Mouse (Mus musculus): Measurements from ENCODE around the gene Fam20b. TPM values are rescaled to one million over a fixed set of nuclear protein-coding genes. Genes with fewer than 3 reads are reported as not detected.
"Not testable (repeated sequence)": the region's sequence is repeated elsewhere in the genome, so short reads cannot be mapped to it uniquely, and the experiment has no call there.

Fam20b gene
- polyA plus RNA-seq, 1 experiment from 2014 or later: 22.1 TPM

DNA sequence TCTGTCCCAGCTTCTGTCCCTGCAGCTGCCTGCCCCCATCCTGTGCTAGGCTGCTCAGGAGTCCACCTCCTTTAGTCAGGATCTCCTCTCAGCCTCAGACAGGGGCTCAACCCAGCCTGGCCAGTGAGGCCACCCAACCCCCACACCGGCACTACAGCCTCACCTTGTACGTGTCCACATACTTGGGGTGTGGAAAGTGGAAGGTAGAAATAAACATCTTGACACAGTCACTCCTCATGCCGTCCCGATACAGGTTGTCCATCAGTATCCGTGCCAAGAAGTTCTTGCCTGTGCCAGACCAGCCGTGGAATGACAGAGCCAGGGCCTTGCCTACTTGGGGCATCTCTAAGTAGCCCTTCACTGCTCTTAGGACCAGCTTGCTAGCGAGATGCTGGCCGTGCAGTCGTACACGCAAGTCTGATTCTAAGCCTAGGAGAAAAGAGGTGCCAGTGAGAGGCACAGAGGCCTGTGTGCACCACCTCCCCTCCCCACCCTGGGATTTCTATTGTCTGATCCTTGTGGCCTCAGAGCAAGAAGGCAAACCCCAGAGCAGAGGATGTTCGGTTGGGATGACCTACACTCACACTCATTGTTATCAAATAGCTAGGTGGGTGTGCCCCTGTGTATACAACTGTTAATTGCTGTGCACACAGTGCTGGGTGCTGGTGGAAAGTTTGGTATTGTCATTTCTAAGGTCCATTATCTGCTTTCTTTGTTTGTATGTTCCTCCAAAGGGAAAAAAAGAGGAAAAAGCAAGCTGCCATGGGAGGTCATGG is 49.5 kb downstream of the Fam20b start:
- Histone ChIP-seq H3K9me3 (replicated peaks) (no peaks in the 10 kb centered on the region), H3K4me1 (replicated peaks) (peaks cover 30% of the 10 kb centered on the region), H3K27me3 (no peaks in the 10 kb centered on the region), H3K4me3 (no peak overlapping the region), H3K9ac (no peak overlapping the region), H3K27ac (no peak overlapping the region), H3K4me2 (no peak overlapping the region), H3K36me3 (no peaks in the 10 kb centered on the region)
- WGBS: 51% methylated on average over 11 of the region's 11 CpGs
- no peak for ATAC-seq (replicated peaks; ENCODE audit: insufficient number of reproducible peaks, insufficient read depth, low FRiP score, low read depth)

- ATAC-seq (replicated peaks; ENCODE audit: insufficient number of reproducible peaks, insufficient read depth, low FRiP score, low read depth): no peak
- Histone ChIP-seq H3K4me2 (no peak overlapping the region), H3K27ac (no peak overlapping the region), H3K27me3 (no peaks in the 10 kb centered on the region), H3K4me3 (no peak overlapping the region), H3K9ac (no peak overlapping the region), H3K36me3 (no peaks in the 10 kb centered on the region), H3K9me3 (replicated peaks) (no peaks in the 10 kb centered on the region), H3K4me1 (replicated peaks) (peaks cover 29% of the 10 kb centered on the region)
- 35% methylated on average over 5 of the region's 5 CpGs for WGBS
These were observed 50.3 kb downstream of the Fam20b start for GRCm38 (mm10) chr1:156668602-156669001.

DNA sequence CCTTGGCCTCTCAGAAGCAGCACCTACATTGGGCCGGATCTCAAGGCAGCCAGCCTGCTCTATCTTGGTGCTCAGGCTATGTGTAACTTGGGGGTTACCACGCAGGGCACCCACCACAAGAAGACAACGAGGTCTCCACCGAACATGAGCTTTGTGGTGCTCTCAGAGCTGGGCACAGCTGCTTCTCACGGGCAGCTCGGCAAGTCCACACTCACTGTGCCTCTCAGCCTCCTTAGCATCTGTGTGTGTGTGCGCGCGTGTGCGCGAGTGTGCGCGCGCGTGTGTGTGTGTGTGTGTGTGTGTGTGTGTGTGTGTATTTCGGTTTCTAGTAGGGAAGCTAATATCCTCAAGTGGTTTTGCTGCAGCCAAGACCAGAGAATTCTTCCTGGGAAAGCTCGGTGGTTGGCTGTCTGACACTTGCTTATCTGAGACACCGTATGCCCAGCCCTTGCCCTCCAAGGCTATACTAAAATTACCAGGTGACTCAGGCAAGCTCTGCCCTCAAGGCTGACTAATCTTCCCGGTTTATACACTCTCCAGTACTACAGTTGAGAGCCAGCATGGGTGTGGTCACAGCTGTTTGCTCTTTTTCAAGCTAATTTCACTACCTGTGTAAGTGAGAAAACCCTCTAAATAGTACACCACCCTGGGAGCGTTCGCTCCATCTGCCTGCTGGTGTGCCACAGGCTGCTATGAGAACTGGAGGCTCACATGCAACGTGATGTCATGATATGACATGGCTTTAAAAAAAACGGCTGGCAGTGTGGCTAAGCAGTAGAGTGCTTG is 51.6 kb downstream of the Fam20b start:
- peaks cover 23% of the 10 kb centered on the region for H3K4me1 ChIP-seq (replicated peaks)
- no peak overlapping the region for H3K4me3 ChIP-seq
- no peak overlapping the region for H3K9ac ChIP-seq
- H3K27me3 ChIP-seq: no peaks in the 10 kb centered on the region
- ATAC-seq (replicated peaks; ENCODE audit: insufficient number of reproducible peaks, insufficient read depth, low FRiP score, low read depth): peak; percentile 63; the same call in 1 of the 2 replicates
- peak overlapping the region; percentile 39 for H3K27ac ChIP-seq
- peak overlapping the region; percentile 34 for H3K4me2 ChIP-seq
- no peaks in the 10 kb centered on the region for H3K9me3 ChIP-seq (replicated peaks)
- 63% methylated on average over 23 of the region's 23 CpGs for WGBS
- no peaks in the 10 kb centered on the region for H3K36me3 ChIP-seq

DNA sequence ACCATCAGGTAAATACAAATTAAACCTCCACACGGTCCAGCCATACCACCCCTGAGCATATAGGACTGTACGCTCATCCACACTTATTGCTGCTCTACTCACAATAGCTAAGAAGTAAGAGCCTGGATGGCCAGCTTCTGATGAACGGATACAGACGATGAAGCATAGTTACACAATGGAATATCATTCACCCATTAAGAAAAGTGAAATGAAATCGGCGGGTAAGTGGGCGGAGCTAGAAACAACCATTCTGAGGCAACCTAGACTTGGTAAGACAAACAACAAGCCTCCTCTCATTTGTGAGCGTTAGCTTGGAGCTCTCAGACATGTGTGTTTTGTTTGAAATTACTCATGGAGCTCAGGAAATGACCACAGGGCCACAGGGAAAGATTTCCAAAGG is 53.1 kb downstream of the Fam20b start:
- Histone ChIP-seq H3K4me3 (no peak overlapping the region), H3K9me3 (replicated peaks) (no peaks in the 10 kb centered on the region), H3K9ac (no peak overlapping the region), H3K4me1 (replicated peaks) (peaks cover 23% of the 10 kb centered on the region), H3K27ac (no peak overlapping the region), H3K36me3 (no peaks in the 10 kb centered on the region), H3K27me3 (no peaks in the 10 kb centered on the region), H3K4me2 (no peak overlapping the region)
- WGBS: 86% methylated on average over 8 of the region's 8 CpGs
- ATAC-seq (replicated peaks; ENCODE audit: insufficient number of reproducible peaks, insufficient read depth, low FRiP score, low read depth): no peak

DNA sequence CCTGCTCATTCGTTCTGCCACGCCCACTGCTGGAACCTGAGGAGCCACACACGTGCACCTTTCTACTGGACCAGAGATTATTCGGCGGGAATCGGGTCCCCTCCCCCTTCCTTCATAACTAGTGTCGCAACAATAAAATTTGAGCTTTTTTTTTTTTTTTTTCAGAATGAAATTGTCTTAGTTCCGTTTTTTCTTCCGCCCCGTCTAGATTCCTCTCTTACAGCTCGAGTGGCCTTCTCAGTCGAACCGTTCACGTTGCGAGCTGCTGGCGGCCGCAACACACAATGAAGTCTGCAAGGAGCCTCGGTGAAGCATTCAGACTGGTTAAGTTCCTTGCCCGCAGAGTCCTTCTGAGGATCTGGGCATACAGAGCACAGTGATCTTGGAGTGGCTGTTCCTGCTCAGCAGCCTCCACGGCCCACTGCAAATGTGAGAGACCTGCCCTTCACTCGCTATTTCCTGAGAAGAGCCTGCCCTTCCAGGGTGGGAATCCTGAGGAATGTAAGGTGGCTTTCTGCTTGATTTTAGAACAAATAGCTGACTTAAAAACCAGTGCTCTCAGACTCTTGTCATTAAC is 58.1 kb downstream of the Fam20b start:
- H3K4me1 ChIP-seq (replicated peaks); H3K4me3 ChIP-seq; H3K27me3 ChIP-seq; ATAC-seq (replicated peaks; ENCODE audit: insufficient number of reproducible peaks, insufficient read depth, low FRiP score, low read depth); H3K9ac ChIP-seq; H3K36me3 ChIP-seq; H3K9me3 ChIP-seq (replicated peaks); H3K27ac ChIP-seq: not testable (repeated sequence)
- 62% methylated on average over 21 of the region's 21 CpGs for WGBS
- peak overlapping the region; percentile 21; the same call in 1 of the 2 replicates for H3K4me2 ChIP-seq

- H3K27me3 ChIP-seq: no peaks in the 10 kb centered on the region
- H3K9ac ChIP-seq: no peak overlapping the region
- no peaks in the 10 kb centered on the region for H3K9me3 ChIP-seq (replicated peaks)
- H3K4me1 ChIP-seq (replicated peaks): peaks cover 7% of the 10 kb centered on the region
- no peak overlapping the region for H3K4me3 ChIP-seq
- 73% methylated on average over 13 of the region's 13 CpGs for WGBS
- H3K27ac ChIP-seq: no peak overlapping the region
- no peaks in the 10 kb centered on the region for H3K36me3 ChIP-seq
- H3K4me2 ChIP-seq: no peak overlapping the region
- ATAC-seq (replicated peaks; ENCODE audit: insufficient number of reproducible peaks, insufficient read depth, low FRiP score, low read depth): peak; percentile 26; the same call in 1 of the 2 replicates
These were observed 58.8 kb downstream of the Fam20b start for GRCm38 (mm10) chr1:156659906-156660659.

GRCm38 (mm10) chr1:156658676-156659075 is 60.2 kb downstream of the Fam20b start:
- 66% methylated on average over 5 of the region's 5 CpGs for WGBS
- Histone ChIP-seq H3K9ac (no peak overlapping the region), H3K27ac (no peak overlapping the region), H3K4me1 (replicated peaks) (peaks cover 7% of the 10 kb centered on the region), H3K4me3 (no peak overlapping the region), H3K4me2 (no peak overlapping the region), H3K27me3 (no peaks in the 10 kb centered on the region), H3K9me3 (replicated peaks) (no peaks in the 10 kb centered on the region), H3K36me3 (no peaks in the 10 kb centered on the region)
- ATAC-seq (replicated peaks; ENCODE audit: insufficient number of reproducible peaks, insufficient read depth, low FRiP score, low read depth): no peak

DNA sequence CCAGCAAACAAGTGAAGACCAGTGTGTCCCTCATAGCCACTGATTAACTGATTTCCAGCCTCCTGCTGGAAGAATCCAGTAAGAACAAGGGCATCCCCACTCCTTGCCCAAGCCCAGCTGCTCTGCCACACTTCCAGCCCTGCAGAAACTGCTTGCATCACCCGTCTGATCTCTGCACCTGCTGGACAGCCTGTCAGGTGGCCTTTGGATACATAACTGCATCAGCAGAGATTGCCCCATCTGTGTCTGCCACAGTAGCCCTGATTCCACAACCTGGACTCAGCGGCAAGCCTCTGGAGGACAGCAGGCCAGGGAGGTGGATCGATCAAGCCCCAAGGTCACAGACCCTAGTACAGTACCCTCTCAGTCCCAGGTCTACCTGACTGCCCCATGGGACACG is 61.4 kb downstream of the Fam20b start:
- peaks cover 7% of the 10 kb centered on the region for H3K4me1 ChIP-seq (replicated peaks)

GRCm38 (mm10) chr1:156654735-156655530 is 64.0 kb downstream of the Fam20b start:
- no peak for ATAC-seq (replicated peaks; ENCODE audit: insufficient number of reproducible peaks, insufficient read depth, low FRiP score, low read depth)
- 73% methylated on average over 13 of the region's 13 CpGs for WGBS
- H3K27me3 ChIP-seq: no peaks in the 10 kb centered on the region
- H3K9me3 ChIP-seq (replicated peaks): no peaks in the 10 kb centered on the region
- no peak overlapping the region for H3K9ac ChIP-seq
- H3K36me3 ChIP-seq: no peaks in the 10 kb centered on the region
- no peak overlapping the region for H3K4me2 ChIP-seq
- H3K4me3 ChIP-seq: no peak overlapping the region
- peak overlapping the region; percentile 50 for H3K27ac ChIP-seq
- H3K4me1 ChIP-seq (replicated peaks): peaks cover 6% of the 10 kb centered on the region

More for the DNA sequence above, 61.4 kb downstream of the Fam20b start:
- 86% methylated on average over 4 of the region's 4 CpGs for WGBS
- Histone ChIP-seq H3K9ac (no peak overlapping the region), H3K27ac (no peak overlapping the region), H3K27me3 (no peaks in the 10 kb centered on the region), H3K36me3 (no peaks in the 10 kb centered on the region), H3K4me3 (no peak overlapping the region), H3K9me3 (replicated peaks) (no peaks in the 10 kb centered on the region), H3K4me2 (no peak overlapping the region)
- ATAC-seq (replicated peaks; ENCODE audit: insufficient number of reproducible peaks, insufficient read depth, low FRiP score, low read depth): no peak

- Histone ChIP-seq H3K36me3 (no peaks in the 10 kb centered on the region), H3K4me3 (no peak overlapping the region), H3K4me1 (replicated peaks) (peaks cover 10% of the 10 kb centered on the region), H3K9ac (no peak overlapping the region), H3K27me3 (no peaks in the 10 kb centered on the region), H3K9me3 (replicated peaks) (no peaks in the 10 kb centered on the region), H3K27ac (no peak overlapping the region; the same call in 1 of the 2 replicates), H3K4me2 (no peak overlapping the region)
- 64% methylated on average over 6 of the region's 6 CpGs for WGBS
- ATAC-seq (replicated peaks; ENCODE audit: insufficient number of reproducible peaks, insufficient read depth, low FRiP score, low read depth): 0 out of 2 replicates have a peak, but pooled peaks have one; percentile 22
These were observed 66.6 kb downstream of the Fam20b start for GRCm38 (mm10) chr1:156652189-156652822.
